Mouse (Mus musculus) bone marrow macrophage, adult 2 months (primary cell): ENCODE data around the gene Aoc3.

Experiments used
- CTCF ChIP-seq: IDR thresholded peaks from 2 replicates; pipeline ENCODE4 v1.5.1; 2012; ENCODE audit warnings: low read depth, mild to moderate bottlenecking, low read length, moderate library complexity
- POLR2A ChIP-seq: IDR thresholded peaks from 2 replicates; pipeline ENCODE4 v1.6.1; 2012; ENCODE audit warnings: mild to moderate bottlenecking, low read depth, low read length, borderline replicate concordance

DNA sequence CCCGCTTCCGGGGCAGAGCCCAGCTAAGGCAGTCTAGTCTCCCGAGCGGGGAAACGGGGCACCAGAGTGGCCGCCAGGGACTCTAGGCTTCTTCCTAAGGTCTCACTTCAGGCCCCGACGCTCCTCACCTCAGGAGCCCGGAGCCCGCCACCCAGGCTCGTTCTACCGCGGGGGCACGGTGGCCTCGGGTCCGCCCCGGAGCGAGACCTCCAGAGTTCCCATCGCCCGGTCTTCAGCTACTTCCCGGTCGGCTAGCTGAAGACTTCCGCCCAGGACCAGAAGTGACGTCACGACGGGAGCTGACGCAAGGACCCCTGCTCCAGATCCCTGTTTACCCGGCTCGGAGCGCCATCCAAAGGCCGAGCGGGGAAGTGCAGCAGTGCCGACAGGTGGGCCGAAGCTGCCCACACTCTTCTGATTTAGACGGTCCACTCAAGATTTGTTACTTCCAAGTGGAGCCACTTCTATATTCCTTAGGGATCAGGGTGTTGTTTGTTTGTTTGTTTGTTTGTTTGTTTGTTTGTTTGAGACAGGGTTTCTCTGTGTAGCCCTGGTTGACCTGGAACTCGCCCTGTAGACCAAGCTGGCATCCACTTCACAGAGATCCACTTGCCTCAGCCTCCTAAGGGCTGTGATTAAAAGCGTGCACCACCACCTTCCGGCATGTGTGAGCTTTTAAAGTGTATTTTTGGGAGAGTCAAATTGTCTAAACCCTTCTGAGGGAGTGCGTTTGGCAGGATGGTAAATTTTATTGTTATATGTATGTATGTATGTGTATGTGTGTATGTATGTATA lies 28.2 kb upstream of the Aoc3 start, which contains the start of gene Becn1:
- TF ChIP-seq CTCF (peak; percentile 93), POLR2A (no peak)
